Mouse (Mus musculus): ENCODE data around the gene Gm10073. TPM values are rescaled to one million over a fixed set of nuclear protein-coding genes. Genes with fewer than 3 reads are reported as not detected.
A peak's percentile ranks its signal among the peaks of the same experiment; 100 is the strongest.
"Not testable (repeated sequence)": the region's sequence is repeated elsewhere in the genome, so short reads cannot be mapped to it uniquely, and the experiment has no call there.

Gene Gm10073
- polyA plus RNA-seq, 1 experiment from 2014 or later: 6.3 TPM

DNA sequence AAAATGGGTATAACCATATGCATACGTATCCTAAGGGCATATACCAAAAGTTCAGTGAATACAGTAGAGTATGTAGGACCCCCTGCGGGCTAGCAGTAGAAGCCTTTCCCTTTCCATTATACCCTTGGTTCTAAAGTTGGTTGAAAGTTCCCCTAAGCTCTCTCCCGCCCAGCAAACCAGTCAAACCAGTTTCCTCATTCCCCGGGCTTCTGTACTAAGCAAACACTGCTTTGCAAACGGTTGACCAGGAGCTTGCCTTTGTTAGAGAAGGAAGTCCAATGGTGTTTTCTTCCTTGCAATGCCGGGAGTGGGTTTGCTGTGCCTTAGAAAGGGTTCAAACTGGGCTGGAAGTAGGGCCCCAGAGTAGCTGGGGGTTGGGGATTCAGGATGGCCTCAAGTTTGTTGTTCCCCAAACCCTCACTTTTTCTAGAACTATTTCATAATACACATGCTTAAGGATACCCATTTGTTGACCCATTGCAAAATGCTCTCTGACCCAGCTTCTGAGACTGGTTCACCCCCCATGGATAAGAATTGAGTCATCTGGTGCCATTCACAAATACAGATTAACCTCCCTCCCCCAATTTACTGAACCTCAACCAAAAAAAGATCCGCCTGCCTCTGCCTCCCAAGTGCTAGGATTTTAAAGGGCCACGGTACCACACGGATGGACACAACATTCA lies 37.8 kb upstream of the Gm10073 start:
- Histone ChIP-seq H3K27ac (no peak overlapping the region), H3K4me2 (no peak overlapping the region), H3K36me3 (no peaks in the 10 kb centered on the region), H3K4me1 (replicated peaks) (peaks cover 5% of the 10 kb centered on the region), H3K4me3 (replicated peaks) (no peak overlapping the region), H3K9ac (replicated peaks) (no peak overlapping the region), H3K27me3 (peaks cover 35% of the 10 kb centered on the region), H3K9me3 (no peaks in the 10 kb centered on the region)
- WGBS: 70% methylated on average over 9 of the region's 9 CpGs
- no peak for ATAC-seq (ENCODE audit: insufficient number of reproducible peaks, insufficient read depth, low FRiP score, low TSS enrichment, low read depth)

DNA sequence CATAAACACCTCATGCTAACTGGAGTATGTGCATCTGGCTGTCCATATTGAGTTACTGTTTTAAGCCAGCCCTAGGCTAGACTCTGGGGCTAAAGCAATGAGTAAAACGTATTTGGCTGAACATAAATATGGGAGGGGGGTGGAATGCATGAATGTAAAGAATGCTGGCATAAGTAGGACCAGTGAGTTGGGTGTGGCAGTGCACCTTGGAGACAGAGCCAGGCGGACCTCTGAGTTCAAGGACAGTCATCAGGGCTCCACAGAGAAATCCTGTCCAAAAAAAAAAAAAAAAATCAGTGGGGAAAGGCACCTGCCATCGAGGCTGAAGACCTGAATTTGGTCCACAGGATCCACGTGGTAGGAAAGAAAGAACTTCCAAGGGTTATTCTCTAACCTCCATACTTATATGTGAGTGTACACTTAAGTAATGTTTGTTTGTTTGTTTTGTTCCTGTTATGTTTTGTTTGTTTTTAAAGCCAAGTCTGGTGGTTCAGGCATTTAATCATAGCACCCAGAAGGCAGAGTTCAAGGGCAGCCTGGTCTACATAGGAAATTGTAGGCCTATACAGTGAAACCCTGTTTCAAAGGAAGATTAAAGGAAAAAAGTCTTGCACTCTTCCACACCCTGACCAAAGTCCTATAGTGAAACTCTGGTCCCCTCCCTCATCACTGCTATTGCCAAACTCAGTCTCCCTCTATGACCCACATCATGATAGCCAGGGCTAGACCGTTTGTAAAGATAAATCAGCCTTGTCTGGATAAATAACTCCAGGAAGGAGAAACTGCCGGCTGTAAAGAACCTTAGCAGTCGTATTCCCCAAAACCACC lies 36.0 kb upstream of the Gm10073 start:
- no peaks in the 10 kb centered on the region for H3K36me3 ChIP-seq
- no peak for ATAC-seq (ENCODE audit: insufficient number of reproducible peaks, insufficient read depth, low FRiP score, low TSS enrichment, low read depth)
- 71% methylated on average over 7 of the region's 7 CpGs for WGBS

DNA sequence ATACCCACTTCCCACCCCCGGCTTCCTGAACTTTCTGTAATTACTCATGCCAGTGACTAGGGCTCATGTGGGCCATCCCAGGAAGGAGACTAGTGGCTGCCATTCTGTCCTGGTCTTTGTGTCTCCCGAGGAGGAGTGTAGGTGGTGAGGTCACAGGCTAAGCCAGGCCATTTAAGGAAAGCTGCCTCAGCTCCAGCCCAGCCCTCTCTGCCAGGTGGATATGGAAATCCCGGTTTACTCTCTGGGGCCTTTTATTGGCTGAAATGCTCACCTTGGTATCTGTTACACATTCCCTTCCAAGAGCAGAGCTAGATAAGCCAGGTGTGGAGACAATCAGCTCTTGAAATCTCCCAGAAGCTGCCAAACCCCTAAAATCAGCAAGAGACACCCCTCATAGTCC lies 35.2 kb upstream of the Gm10073 start:
- H3K36me3 ChIP-seq: no peaks in the 10 kb centered on the region
- H3K4me1 ChIP-seq (replicated peaks): peaks cover 8% of the 10 kb centered on the region
- no peak for ATAC-seq (ENCODE audit: insufficient number of reproducible peaks, insufficient read depth, low FRiP score, low TSS enrichment, low read depth)
- H3K9me3 ChIP-seq: no peaks in the 10 kb centered on the region
- H3K9ac ChIP-seq (replicated peaks): no peak overlapping the region
- no peak overlapping the region for H3K4me3 ChIP-seq (replicated peaks)
- WGBS: 60% methylated on average over 3 of the region's 3 CpGs
- H3K4me2 ChIP-seq: no peak overlapping the region
- H3K27ac ChIP-seq: no peak overlapping the region
- peaks cover 60% of the 10 kb centered on the region for H3K27me3 ChIP-seq

More for the DNA sequence above, 36.0 kb upstream of the Gm10073 start:
- H3K9me3 ChIP-seq: no peaks in the 10 kb centered on the region
- H3K9ac ChIP-seq (replicated peaks): no peak overlapping the region
- H3K27me3 ChIP-seq: peaks cover 52% of the 10 kb centered on the region
- H3K4me2 ChIP-seq: no peak overlapping the region
- H3K27ac ChIP-seq: no peak overlapping the region
- H3K4me1 ChIP-seq (replicated peaks): no peaks in the 10 kb centered on the region
- no peak overlapping the region for H3K4me3 ChIP-seq (replicated peaks)

DNA sequence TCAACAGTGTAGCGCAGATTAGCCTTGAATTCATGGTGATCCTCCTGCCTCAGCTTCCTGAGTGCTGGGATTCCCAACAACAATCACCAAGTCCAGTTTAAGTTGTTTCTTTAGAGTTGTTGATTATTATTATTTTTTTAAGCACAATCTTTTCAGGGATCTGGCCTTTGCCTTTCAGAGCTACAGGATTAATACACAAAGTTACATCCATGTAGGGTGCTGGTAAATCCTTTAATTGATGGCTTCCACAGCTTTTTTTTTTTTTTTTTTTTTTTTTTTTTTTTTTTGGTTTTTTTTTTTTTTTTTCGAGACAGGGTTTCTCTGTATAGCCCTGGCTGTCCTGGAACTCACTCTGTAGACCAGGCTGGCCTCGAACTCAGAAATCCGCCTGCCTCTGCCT lies 34.5 kb upstream of the Gm10073 start:
- not testable (repeated sequence) for H3K27ac ChIP-seq

DNA sequence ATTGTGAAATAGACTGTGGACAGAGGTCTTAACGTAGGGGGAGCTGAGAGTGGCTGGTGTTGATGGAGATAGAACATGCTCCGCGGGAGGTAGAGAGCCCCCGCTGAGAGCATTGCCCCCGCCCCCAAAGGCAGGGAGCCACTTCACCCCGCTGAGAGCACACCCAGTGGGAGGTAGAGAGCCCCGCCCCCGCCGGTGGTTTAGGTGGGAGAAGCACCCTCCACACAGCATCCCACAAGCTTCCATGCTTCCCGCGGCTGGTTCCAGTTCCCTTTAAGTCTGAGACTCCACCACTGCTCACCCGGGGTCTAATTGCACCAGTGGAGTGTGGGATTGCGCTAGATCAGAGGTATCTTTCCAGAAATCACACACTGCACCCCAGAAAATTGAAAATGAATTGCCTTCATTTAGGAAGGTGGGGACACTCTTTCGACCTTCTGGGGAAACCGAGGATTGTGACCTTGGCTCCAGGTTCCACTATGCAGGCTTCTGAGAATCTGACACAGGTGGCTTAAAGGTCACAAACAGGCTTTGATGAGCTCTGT lies 33.4 kb upstream of the Gm10073 start:
- Histone ChIP-seq H3K4me1 (replicated peaks) (peaks cover 15% of the 10 kb centered on the region), H3K9ac (replicated peaks) (no peak overlapping the region), H3K27me3 (peaks cover 78% of the 10 kb centered on the region), H3K4me3 (replicated peaks) (no peak overlapping the region), H3K4me2 (no peak overlapping the region), H3K27ac (no peak overlapping the region), H3K36me3 (no peaks in the 10 kb centered on the region), H3K9me3 (no peaks in the 10 kb centered on the region)
- ATAC-seq (ENCODE audit: insufficient number of reproducible peaks, insufficient read depth, low FRiP score, low TSS enrichment, low read depth): no peak
- 37% methylated on average over 15 of the region's 15 CpGs for WGBS

More for the DNA sequence above, 34.5 kb upstream of the Gm10073 start:
- H3K36me3 ChIP-seq; H3K9ac ChIP-seq (replicated peaks); H3K4me3 ChIP-seq (replicated peaks); ATAC-seq (ENCODE audit: insufficient number of reproducible peaks, insufficient read depth, low FRiP score, low TSS enrichment, low read depth); H3K9me3 ChIP-seq; H3K4me2 ChIP-seq: not testable (repeated sequence)
- WGBS: 77% methylated on average over 4 of the region's 4 CpGs
- Histone ChIP-seq H3K27me3 (peaks cover 67% of the 10 kb centered on the region), H3K4me1 (replicated peaks) (peaks cover 14% of the 10 kb centered on the region)

DNA sequence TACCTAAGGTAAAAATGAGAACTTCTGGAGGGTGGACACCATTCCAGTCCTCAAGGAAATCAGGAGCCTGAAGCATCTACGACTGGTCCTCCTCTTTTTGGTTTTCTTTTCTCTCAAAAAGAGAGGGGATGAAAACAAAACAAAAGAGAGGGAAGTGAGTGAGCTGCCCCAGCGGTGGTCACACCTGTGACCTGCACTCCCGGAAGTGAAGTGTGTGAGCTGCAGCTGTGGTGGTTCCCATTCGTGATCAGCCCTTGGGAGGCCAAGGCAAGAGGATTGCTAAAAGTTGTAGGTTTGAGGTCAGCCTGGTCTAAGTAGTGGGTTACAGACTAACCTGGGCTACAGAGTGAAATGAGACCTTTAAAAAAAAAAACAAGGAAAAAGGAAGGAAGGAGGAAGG lies 32.9 kb upstream of the Gm10073 start:
- Histone ChIP-seq H3K36me3 (no peaks in the 10 kb centered on the region), H3K4me1 (replicated peaks) (peaks cover 15% of the 10 kb centered on the region), H3K9ac (replicated peaks) (no peak overlapping the region), H3K4me2 (no peak overlapping the region), H3K4me3 (replicated peaks) (no peak overlapping the region), H3K27ac (no peak overlapping the region), H3K27me3 (peaks cover 80% of the 10 kb centered on the region), H3K9me3 (no peaks in the 10 kb centered on the region)
- no peak for ATAC-seq (ENCODE audit: insufficient number of reproducible peaks, insufficient read depth, low FRiP score, low TSS enrichment, low read depth)
- 43% methylated on average over 4 of the region's 4 CpGs for WGBS

DNA sequence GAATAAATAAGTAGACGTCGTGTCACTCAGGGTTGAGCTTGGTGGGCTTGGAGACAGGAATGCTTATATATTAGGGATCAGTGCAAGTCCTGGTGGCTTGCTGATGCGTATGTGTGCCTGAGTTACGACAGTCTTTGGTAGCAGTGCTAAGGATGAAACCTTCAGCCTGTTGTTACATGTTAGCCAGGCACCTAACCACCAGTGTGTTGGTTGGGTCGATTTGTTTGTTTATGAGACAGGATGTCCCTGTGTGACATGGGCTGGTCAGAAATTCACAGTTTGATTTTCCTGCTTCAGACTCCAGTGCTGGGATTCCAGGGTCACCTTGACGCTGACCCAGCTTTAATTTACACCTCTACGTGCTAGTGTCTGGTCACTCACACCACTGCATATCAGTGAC lies 32.4 kb upstream of the Gm10073 start:
- H3K27me3 ChIP-seq: peaks cover 83% of the 10 kb centered on the region
- H3K9ac ChIP-seq (replicated peaks): no peak overlapping the region
- no peak overlapping the region for H3K27ac ChIP-seq
- H3K4me3 ChIP-seq (replicated peaks): no peak overlapping the region
- WGBS: 58% methylated on average over 7 of the region's 7 CpGs
- H3K36me3 ChIP-seq: no peaks in the 10 kb centered on the region
- no peaks in the 10 kb centered on the region for H3K9me3 ChIP-seq
- ATAC-seq (ENCODE audit: insufficient number of reproducible peaks, insufficient read depth, low FRiP score, low TSS enrichment, low read depth): no peak
- H3K4me2 ChIP-seq: no peak overlapping the region
- H3K4me1 ChIP-seq (replicated peaks): peaks cover 15% of the 10 kb centered on the region

DNA sequence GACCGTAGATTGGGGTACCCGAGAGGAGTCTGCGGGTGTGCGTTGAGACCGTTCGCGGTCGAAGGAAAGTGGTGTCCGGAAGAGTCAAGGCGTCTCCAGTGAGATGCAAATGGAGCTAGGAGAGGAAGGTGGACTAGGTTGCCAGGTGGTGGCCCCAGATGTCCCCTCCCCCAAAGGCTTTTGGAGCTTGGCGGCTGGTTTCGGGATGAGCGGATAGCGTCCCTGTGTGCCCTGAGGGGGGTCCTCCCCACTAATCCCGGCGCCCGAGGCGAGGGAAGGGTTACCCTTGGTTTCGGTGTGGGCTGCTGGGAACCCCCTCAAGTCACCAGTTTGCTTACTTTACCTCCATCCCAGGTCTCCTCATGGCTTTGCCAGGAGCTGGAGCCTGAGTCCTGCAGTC lies 30.7 kb upstream of the Gm10073 start:
- Histone ChIP-seq H3K4me1 (replicated peaks) (peaks cover 15% of the 10 kb centered on the region), H3K27ac (no peak overlapping the region), H3K27me3 (peaks cover 86% of the 10 kb centered on the region), H3K4me2 (peak overlapping the region; percentile 91), H3K9me3 (no peaks in the 10 kb centered on the region), H3K4me3 (replicated peaks) (peak overlapping the region; percentile 54), H3K36me3 (no peaks in the 10 kb centered on the region), H3K9ac (replicated peaks) (peak overlapping the region; percentile 48; the same call in 1 of the 2 replicates)
- no peak for ATAC-seq (ENCODE audit: insufficient number of reproducible peaks, insufficient read depth, low FRiP score, low TSS enrichment, low read depth)
- 1% methylated on average over 19 of the region's 19 CpGs for WGBS

DNA sequence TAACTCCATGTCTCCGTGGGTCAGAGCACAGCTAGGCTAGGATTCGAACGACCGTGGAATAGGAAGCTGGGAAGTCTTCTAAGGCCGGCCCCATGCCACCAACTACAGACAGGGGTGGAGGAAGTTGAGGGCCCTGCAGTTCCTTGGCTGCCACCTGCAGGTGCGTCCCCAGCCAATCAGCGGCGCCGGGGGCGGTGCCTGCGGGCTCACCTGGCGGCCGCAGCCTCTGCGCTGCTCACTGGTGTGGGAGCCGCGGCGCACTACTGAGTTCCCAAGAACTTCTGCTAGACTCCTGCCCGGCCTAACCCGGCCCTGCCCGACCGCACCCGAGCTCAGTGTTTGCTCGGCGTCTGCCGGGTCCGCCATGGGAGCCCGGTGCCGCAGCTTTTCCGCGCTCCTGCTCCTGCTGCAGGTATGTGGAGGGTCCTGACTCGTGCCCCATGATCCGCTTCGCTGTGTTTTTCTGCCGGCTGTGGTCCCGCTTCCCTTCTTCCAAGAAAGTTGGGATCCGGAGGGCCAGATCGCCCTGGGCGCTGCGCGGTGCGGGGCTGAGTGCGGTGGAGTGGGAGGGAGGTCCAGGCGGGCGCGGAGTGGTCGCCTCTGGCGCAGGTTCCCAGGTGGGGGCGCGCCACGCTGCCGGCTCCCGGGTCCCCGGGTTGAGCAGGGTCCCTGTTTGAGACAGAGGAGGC lies 30.0 kb upstream of the Gm10073 start, which contains the start of gene Cdh1:
Cdh1 (plus strand) TSS at position 221 of the 689 bp plus-strand sequence.
- Histone ChIP-seq H3K4me3 (replicated peaks) (peak within 1 kb of the TSS; percentile 54), H3K9me3 (no peaks in the 10 kb centered on the region), H3K4me1 (replicated peaks) (peaks cover 15% of the 10 kb centered on the region), H3K4me2 (peak within 1 kb of the TSS; percentile 91), H3K27me3 (peaks cover 82% of the 10 kb centered on the region), H3K9ac (replicated peaks) (peak within 1 kb of the TSS; percentile 48), H3K36me3 (no peaks in the 10 kb centered on the region), H3K27ac (no peak within 1 kb of the TSS)
- peak; percentile 67; the same call in 1 of the 2 replicates for ATAC-seq (ENCODE audit: insufficient number of reproducible peaks, insufficient read depth, low FRiP score, low TSS enrichment, low read depth)
- under 1% methylated on average over 53 of the region's 53 CpGs for WGBS

DNA sequence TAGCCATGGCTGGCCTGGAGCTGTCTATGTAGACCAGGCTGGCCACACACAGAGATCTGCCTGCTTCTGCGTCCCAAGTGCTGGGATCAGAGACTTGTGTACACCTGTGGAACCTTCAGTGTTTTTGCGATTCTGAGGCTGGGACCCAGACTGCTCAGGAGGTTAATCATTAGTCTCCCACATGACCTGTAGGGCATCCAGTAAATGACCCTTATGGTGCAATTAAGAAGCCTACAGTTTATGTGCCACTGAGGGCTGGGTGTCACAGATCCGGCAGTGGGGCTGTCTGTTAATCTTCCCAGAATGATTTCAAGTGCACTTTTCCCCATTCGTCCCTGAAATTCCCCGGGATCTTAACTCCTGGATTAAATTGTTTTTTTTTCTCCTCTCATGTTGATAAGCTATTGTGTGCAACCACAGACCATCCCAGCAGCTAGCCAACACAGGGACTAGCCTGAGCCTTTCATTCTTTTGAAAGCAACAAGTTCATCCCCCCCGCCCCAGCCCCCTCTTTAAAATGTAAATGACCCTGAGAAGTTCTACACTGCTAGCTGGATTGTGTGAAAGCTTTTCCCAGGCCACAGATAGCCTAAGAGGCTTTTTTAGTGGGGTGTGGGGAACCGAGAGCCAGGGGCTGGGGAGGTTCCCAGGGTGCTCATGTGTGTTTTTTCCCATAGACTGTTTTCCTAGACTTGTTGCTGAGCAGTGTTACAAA lies 26.2 kb upstream of the Gm10073 start:
- Histone ChIP-seq H3K4me3 (replicated peaks) (no peak overlapping the region), H3K9ac (replicated peaks) (no peak overlapping the region), H3K27me3 (peaks cover 49% of the 10 kb centered on the region), H3K27ac (no peak overlapping the region), H3K4me2 (no peak overlapping the region), H3K4me1 (replicated peaks) (peaks cover 15% of the 10 kb centered on the region), H3K36me3 (no peaks in the 10 kb centered on the region), H3K9me3 (no peaks in the 10 kb centered on the region)
- ATAC-seq (ENCODE audit: insufficient number of reproducible peaks, insufficient read depth, low FRiP score, low TSS enrichment, low read depth): no peak
- WGBS: 35% methylated on average over 7 of the region's 7 CpGs

Measured in limb, embryonic 12.5 days (tissue).